Mouse (Mus musculus) neural tube, embryonic 14.5 days (tissue): ENCODE results near the gene Cfap45. TPM values are rescaled to one million over a fixed set of nuclear protein-coding genes. Genes with fewer than 3 reads are reported as not detected.

Experiments
- ATAC-seq: fragments of 200-750 bp; cut with Nextera tagmentation; 2 replicates; pipeline ENCODE4 v1.8.0; 2017; ENCODE audit warnings: low read depth, mild to moderate bottlenecking, moderate TSS enrichment, moderate library complexity
- H3K27ac ChIP-seq: fragments of 300-500 bp; sonication (generic); 2 replicates; pipeline ENCODE4 v1.5.1; 2014; ENCODE audit warnings: low read depth, mild to moderate bottlenecking, control low read depth, low read length, moderate library complexity, mixed read lengths
- H3K27me3 ChIP-seq: fragments of 300-500 bp; sonication (generic); 2 replicates; pipeline ENCODE4 v1.6.1; 2014; ENCODE audit warnings: low read length; ENCODE audit not compliant: control insufficient read depth, insufficient read depth
- H3K36me3 ChIP-seq: fragments of 300-500 bp; sonication (generic); 2 replicates; pipeline ENCODE4 v1.6.1; 2014; ENCODE audit warnings: low read length, mixed read lengths; ENCODE audit not compliant: control insufficient read depth, insufficient read depth
- H3K4me1 ChIP-seq: fragments of 300-500 bp; sonication (generic); 2 replicates; pipeline ENCODE4 v1.6.1; 2014; ENCODE audit warnings: low read length; ENCODE audit not compliant: control insufficient read depth, insufficient read depth
- H3K4me2 ChIP-seq: fragments of 300-500 bp; sonication (generic); 2 replicates; pipeline ENCODE4 v1.6.1; 2014; ENCODE audit warnings: mild to moderate bottlenecking, low read depth, low read length, control low read depth
- H3K4me3 ChIP-seq: fragments of 300-500 bp; sonication (generic); 2 replicates; pipeline ENCODE4 v1.5.1; 2014; ENCODE audit warnings: low read depth, low read length, control low read depth, mixed read lengths
- H3K9ac ChIP-seq: fragments of 300-500 bp; sonication (generic); replicated peaks from 2 replicates; pipeline ENCODE4 v1.6.1; 2014; ENCODE audit warnings: low read depth, mild to moderate bottlenecking, control low read depth, low read length, mixed read lengths
- H3K9me3 ChIP-seq: fragments of 300-500 bp; sonication (generic); 2 replicates; pipeline ENCODE4 v1.6.1; 2016; ENCODE audit warnings: low read length; ENCODE audit not compliant: control insufficient read depth
- WGBS: fragments of 180-500 bp; shearing (Covaris S2); extraction: QIAGEN DNeasy Blood & Tissue Kit; methylation state at CpG from one replicate; pipeline ENCODE4 v1.1.7; 2014; 5-methylcytosine and 5-hydroxymethylcytosine counted together
- polyA plus RNA-seq: library from polyadenylated mRNA; unstranded; fragments of >200 nt; fragmentation: Nextera tagmentation; extraction: Ambion mirVana; gene quantifications from 2 replicates; pipeline ENCODE4 v1.2.1, GENCODE M21; 2014

Cfap45 gene
- polyA plus RNA-seq, result 3.1 and 3.5 TPM in 2 replicates

DNA sequence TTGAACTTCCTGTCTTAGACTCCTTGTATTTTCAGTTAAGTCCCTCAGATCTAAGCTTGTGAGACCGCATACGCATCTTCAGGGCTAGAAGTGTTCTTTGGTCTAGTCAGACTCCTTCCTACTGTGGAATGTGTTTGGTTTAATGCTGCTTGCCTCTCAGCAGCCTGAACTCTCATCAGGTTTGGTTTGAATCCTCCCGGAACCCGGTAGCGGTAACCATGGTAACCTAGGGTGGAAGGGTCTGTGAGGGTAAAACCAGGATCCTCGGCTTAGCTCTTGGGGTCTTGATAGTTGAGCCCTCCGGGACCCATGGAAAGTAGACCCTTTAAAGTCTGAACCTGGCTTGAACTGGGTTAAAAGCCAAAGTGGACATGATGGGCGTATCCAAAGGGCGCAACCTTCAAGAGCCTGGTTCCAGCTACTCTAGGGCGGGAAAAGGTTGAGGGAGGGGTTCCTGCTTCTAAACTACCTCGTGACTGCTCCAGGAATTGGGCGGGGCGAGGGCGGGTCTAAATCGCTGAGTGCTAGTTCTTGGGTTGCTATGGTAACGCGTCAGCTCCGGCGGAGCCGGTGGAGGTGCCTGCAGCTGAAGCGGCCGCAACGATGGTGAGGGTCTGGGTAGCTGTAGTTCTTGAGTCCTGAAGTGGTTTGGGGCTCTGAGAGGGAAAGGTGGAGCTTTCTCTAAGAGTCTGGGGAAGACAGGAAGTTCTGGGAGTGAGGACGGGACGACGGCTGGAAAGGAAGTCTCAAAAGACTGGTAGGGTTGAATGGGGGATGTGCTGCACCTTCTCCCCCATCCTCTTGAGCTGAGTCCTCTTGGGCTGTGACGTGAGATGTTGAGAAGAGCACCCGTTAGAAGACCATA, at the start of gene Cfap45:
TSS of gene Cfap45 (plus strand) at position 226 of the 865 bp plus-strand sequence.
- WGBS, result 4% methylated on average over 28 of the region's 28 CpGs
- Histone ChIP-seq H3K27me3 (no peaks in the 10 kb centered on the region), H3K4me2 (peak within 1 kb of the TSS; percentile 59), H3K9ac (no peak within 1 kb of the TSS), H3K4me1 (0 out of 2 replicates have a peak, but pooled peaks cover 4% of the 10 kb centered on the region), H3K4me3 (peak within 1 kb of the TSS; percentile 23), H3K27ac (no peak within 1 kb of the TSS), H3K36me3 (no peaks in the 10 kb centered on the region), H3K9me3 (no peaks in the 10 kb centered on the region)
- ATAC-seq, result peak; percentile 91

DNA sequence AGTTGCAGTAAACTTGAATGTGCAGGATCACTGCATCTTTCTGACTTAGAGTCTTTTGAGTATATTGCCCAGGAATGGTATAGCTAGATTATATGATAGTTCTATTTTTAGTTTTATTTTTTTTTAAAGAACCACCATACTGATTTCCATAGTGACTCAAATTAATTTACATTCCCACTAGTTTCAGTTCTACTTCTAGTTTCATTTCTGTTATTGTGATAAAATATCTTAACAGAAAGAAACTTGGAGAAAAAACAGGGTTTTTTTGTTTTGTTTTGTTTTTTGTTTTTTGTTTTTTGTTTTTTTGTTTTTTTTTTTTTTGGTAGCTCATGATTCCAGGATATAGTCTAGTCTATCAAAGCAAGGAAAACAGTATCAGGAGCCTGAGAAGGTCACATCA, 47.7 kb upstream of the Cfap45 start:
- no peaks in the 10 kb centered on the region for H3K27me3 ChIP-seq
- H3K4me2 ChIP-seq, result no peak overlapping the region
- H3K4me1 ChIP-seq, result no peaks in the 10 kb centered on the region
- H3K9me3 ChIP-seq, result no peaks in the 10 kb centered on the region
- ATAC-seq, result no peak
- no peaks in the 10 kb centered on the region for H3K36me3 ChIP-seq
- no peak overlapping the region for H3K9ac ChIP-seq
- no peak overlapping the region for H3K4me3 ChIP-seq
- H3K27ac ChIP-seq, result no peak overlapping the region

DNA sequence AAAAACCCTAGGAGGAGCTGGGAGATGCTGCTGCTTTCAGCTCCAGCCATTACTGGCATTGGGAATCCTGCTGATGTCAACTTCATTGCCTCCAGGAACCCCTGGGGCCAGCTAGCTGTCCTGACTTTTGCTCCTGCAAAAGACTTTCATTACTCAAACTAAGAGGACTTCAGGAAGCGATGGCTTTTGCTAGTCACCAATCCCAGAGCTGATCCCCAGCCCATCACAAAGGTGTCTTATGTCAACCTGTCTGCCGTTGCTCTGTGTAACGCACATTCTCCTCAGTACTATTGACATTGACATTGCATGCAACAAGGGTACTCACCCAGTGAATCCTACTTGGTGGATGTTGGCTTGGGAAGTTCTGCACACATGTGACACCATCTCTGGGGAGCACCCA, 46.4 kb upstream of the Cfap45 start:
- ATAC-seq, result no peak
- no peak overlapping the region for H3K4me2 ChIP-seq
- H3K9ac ChIP-seq, result no peak overlapping the region
- WGBS, result 89% methylated on average over 3 of the region's 3 CpGs
- H3K27ac ChIP-seq, result no peak overlapping the region
- no peaks in the 10 kb centered on the region for H3K36me3 ChIP-seq
- H3K27me3 ChIP-seq, result no peaks in the 10 kb centered on the region
- no peaks in the 10 kb centered on the region for H3K4me1 ChIP-seq
- no peak overlapping the region for H3K4me3 ChIP-seq
- no peaks in the 10 kb centered on the region for H3K9me3 ChIP-seq

DNA sequence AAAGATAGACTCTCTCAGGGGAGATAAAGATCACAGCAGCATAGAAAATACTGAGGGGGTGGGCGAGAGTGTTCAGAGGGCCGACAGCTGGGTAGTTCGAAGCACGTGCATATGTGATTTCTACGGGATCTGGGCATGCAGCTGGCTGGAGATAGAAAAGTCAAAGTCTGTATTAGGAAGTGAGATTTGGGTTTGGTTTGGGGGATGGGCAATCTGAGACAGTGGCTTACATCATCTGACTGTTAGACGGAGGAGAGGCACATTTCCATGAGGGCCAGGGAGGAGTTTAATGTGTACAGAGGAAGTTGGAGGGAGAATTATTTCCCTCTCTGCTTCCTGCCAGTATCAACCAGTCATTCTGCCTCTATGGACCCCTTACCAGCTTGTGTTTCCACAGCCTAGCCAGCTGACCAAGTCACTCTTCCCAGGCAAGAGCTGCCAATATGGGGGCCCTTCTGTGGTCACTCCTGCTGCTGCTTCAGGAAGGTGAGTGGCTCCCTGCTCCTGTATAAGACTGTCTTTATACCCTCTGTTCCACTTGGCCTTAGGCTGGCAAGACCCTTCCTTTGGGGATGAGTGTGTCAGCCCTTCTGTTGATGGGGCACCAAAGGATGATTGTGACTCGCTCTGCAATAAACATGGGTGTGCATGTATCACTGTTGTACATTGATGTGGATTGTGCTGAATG, 45.4 kb upstream of the Cfap45 start, which contains the start of gene Slamf9:
TSS of gene Slamf9 (plus strand) at position 305 of the 688 bp plus-strand sequence.
- no peak within 1 kb of the TSS for H3K4me3 ChIP-seq

DNA sequence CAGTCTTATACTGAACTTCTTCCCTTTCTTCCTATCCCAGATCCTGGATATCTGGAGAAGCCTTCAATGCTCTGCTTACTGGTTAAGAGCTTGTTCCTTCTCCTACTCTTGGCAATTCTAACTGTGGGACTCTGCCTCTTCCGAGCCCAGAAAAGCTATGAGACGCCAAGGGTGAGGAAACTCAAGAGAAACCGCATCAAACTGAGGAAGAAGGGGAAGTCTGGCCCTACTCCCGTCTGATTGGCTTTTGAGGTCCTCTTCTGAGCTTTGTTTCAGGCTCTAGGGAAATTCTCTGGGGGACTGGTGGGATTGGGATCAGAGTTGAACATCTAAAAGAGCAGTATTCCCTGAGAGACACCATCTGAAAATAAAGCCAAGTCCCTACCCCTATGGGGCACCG, 42.6 kb upstream of the Cfap45 start:
- Histone ChIP-seq H3K9me3 (no peaks in the 10 kb centered on the region), H3K4me3 (no peak overlapping the region), H3K36me3 (no peaks in the 10 kb centered on the region), H3K4me2 (no peak overlapping the region), H3K9ac (no peak overlapping the region), H3K27ac (no peak overlapping the region), H3K4me1 (no peaks in the 10 kb centered on the region), H3K27me3 (no peaks in the 10 kb centered on the region)
- WGBS, result 80% methylated on average over 5 of the region's 5 CpGs
- ATAC-seq, result no peak

More for the DNA sequence above, 45.4 kb upstream of the Cfap45 start, which contains the start of gene Slamf9:
- no peaks in the 10 kb centered on the region for H3K4me1 ChIP-seq
- no peak within 1 kb of the TSS for H3K9ac ChIP-seq
- H3K9me3 ChIP-seq, result no peaks in the 10 kb centered on the region
- H3K27ac ChIP-seq, result no peak within 1 kb of the TSS
- no peaks in the 10 kb centered on the region for H3K27me3 ChIP-seq
- 68% methylated on average over 7 of the region's 7 CpGs for WGBS
- ATAC-seq, result no peak
- H3K36me3 ChIP-seq, result no peaks in the 10 kb centered on the region
- no peak within 1 kb of the TSS for H3K4me2 ChIP-seq

DNA sequence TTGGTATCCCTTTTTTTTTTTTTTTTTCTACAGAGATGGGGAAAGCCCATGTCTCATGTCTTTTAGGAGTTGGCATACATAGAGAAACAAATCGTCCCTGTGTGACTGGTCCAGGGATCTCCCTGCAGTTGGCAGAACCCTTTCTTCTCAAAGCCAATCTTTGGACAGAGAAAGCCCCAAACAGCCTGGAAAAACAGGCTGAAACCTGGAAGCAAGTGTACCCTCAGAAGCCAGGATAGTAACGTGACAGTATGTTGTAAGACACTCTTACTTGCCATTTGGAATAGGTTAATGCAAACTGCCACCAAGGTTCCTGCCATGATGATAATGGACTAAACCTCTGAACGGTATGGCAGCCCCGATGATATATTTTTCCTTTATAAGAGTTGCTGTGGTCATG, 40.2 kb upstream of the Cfap45 start:
- WGBS, result 94% methylated on average over 4 of the region's 4 CpGs
- no peaks in the 10 kb centered on the region for H3K9me3 ChIP-seq
- ATAC-seq, result no peak
- no peaks in the 10 kb centered on the region for H3K27me3 ChIP-seq
- peaks cover 20% of the 10 kb centered on the region for H3K4me1 ChIP-seq
- no peak overlapping the region for H3K4me2 ChIP-seq
- no peak overlapping the region for H3K27ac ChIP-seq
- no peaks in the 10 kb centered on the region for H3K36me3 ChIP-seq
- no peak overlapping the region for H3K4me3 ChIP-seq
- no peak overlapping the region for H3K9ac ChIP-seq

DNA sequence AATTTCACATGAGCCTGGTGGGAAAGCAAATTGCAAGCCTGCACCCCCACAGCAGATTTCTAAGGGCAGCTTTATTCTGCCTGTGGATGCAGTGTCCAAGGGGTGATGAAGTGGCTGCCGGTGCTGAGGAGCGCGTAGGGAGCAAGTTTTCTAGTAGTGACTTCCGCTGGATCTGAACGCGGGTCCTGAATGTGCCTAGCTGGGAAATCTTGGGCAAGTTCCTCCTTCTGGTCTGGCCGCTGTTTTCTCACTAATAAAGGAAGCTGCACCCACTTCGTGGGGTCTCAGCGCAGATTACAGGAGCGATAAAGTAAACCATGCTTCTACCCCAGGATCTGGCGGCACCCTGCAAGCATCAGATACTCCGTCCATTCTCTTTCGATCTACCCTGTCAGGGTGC, 39.5 kb upstream of the Cfap45 start:
- 17% methylated on average over 13 of the region's 13 CpGs for WGBS
- H3K27ac ChIP-seq, result no peak overlapping the region
- H3K4me1 ChIP-seq, result peaks cover 27% of the 10 kb centered on the region
- peak overlapping the region; percentile 51 for H3K9ac ChIP-seq
- H3K4me2 ChIP-seq, result peak overlapping the region; percentile 84
- H3K36me3 ChIP-seq, result no peaks in the 10 kb centered on the region
- H3K27me3 ChIP-seq, result no peaks in the 10 kb centered on the region
- H3K4me3 ChIP-seq, result peak overlapping the region; percentile 59
- ATAC-seq, result no peak
- H3K9me3 ChIP-seq, result no peaks in the 10 kb centered on the region

DNA sequence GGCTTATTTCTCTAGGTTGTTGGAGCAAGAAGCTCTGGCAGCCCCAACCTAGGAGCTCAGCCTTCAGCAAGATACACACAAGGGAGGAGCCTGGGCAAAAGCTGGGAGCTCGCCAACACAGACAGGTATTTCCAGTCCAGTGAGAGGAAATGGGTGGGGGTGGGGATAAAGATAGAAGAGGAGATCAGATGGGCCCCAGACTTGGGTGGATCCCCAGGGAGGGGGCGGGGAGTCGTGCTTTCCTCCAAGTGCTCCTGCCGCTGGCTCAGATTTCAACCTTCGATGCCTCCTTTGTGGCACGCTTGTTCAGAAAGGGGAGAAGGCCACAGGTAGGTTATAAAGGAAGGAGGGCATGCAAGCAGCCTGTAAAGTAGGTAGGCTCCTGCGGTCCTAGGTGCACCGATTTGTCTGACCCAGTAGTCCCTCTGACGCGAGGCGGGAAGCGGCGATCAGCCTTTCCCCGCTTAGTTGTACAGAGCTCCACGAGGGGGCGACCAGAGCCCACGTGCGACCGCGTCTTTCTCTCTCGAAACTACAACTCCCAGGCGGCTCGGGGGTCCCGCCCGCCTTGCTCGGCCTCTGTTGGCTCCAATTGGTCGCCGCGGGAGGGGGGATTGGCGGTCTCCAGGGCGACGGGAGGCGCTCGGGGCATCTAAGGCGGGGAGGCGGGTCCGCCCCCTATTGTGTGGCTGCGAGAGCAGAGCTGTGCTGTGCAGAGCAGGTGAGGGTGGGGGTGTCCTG, 38.9 kb upstream of the Cfap45 start, which contains the start of gene Igsf9:
TSS of gene Igsf9 (plus strand) at position 249 of the 741 bp plus-strand sequence.
- H3K4me3 ChIP-seq, result peak within 1 kb of the TSS; percentile 59
- WGBS, result under 1% methylated on average over 38 of the region's 38 CpGs

More for the DNA sequence above, 38.9 kb upstream of the Cfap45 start, which contains the start of gene Igsf9:
- Histone ChIP-seq H3K36me3 (no peaks in the 10 kb centered on the region), H3K27ac (peak within 1 kb of the TSS; percentile 45; the same call in 1 of the 2 replicates), H3K9me3 (no peaks in the 10 kb centered on the region), H3K4me1 (peaks cover 33% of the 10 kb centered on the region), H3K9ac (peak within 1 kb of the TSS; percentile 51), H3K4me2 (peak within 1 kb of the TSS; percentile 84), H3K27me3 (no peaks in the 10 kb centered on the region)
- ATAC-seq, result peak; percentile 92
